Mouse (Mus musculus) 3134 (cell line): ENCODE measurements around the gene Zmynd15.
"Not testable (repeated sequence)": the region's sequence is repeated elsewhere in the genome, so short reads cannot be mapped to it uniquely, and the experiment has no call there.

Experiments
- DNase-seq: peaks from one replicate; pipeline ENCODE4 v3.0.0-alpha.2; 2011; ENCODE audit warnings: low spot score; ENCODE audit not compliant: insufficient read length; ENCODE audit errors: extremely low read depth

The Zmynd15 gene

GRCm38 (mm10) chr11:70446756-70447155, 12.5 kb upstream of the Zmynd15 start:
- no peak for DNase-seq

- no peak for DNase-seq
These were observed 11.9 kb upstream of the Zmynd15 start for GRCm38 (mm10) chr11:70447373-70447772.

- no peak for DNase-seq
These were observed 8.3 kb upstream of the Zmynd15 start for GRCm38 (mm10) chr11:70450926-70451325.

DNA sequence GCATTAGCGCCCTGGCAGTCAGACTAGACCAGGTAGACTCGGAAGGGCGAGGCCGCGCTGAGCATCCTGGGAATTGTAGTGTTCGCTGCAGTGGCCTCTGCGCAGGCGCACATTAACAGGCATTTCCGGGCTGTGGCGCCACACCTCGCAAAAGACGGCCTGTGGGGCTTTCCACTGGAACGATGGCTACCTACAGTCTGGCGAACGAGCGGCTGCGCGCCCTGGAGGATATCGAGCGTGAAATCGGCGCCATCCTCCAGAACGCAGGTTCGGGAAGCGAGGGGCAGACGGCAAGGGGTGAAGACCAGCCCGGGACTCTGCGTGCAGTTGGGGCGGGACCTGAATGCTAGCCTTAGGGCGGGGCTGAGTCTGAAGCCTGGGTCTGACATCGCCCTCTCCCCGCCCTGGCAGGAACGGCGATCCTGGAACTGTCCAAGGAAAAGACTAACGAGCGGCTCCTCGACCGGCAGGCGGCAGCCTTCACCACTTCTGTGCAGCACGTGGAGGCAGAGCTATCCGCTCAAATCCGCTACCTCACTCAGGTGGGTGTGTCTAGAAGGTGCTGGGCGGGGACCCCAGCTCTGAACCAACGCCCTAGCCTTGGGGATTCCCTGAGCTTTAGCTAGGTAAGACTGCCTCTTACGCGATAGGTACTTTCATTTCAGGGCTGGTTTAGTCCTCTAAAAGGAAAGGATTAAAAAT, 7.3 kb upstream of the Zmynd15 start, which contains the start of gene Med11:
Med11 (plus strand) TSS at position 123 of the 702 bp plus-strand sequence.
- peak; percentile 98 for DNase-seq

DNA sequence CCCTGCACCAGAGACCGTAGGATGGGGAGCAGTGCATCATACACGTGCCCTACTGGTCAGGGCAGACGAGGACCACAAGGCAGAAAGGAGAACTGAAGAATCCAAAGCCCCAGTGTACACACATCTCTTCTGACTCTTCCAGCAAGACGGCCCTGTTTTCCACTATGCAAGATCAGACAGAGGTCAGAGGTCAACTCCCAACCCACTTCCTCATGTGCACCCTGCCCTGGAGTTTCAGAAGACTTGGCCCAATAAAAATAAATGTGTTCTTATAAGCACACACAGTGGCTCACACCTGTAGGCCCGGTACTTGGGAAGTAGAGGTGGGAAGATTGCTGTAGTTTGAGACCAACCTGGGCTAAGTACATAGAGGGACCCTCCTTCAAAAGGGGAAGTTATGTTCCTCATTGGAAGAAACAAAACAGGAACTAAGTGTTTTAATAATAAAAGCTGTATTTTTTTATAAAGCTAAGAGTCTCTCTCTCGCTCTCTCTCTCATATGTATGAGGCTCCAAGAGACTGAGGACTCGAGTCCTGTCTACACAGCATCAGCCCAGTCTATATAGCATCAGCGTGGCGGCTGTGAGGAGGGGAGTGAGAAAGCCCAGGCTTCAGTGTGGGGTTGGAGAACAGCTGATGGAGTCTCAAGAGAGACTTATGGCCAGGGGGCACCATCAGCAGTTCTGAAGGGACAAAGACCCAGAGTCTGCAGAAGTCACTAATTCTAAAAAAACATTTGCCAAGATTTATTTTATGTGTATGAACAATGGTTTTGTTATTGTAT, 5.8 kb upstream of the Zmynd15 start:
- no peak for DNase-seq

DNA sequence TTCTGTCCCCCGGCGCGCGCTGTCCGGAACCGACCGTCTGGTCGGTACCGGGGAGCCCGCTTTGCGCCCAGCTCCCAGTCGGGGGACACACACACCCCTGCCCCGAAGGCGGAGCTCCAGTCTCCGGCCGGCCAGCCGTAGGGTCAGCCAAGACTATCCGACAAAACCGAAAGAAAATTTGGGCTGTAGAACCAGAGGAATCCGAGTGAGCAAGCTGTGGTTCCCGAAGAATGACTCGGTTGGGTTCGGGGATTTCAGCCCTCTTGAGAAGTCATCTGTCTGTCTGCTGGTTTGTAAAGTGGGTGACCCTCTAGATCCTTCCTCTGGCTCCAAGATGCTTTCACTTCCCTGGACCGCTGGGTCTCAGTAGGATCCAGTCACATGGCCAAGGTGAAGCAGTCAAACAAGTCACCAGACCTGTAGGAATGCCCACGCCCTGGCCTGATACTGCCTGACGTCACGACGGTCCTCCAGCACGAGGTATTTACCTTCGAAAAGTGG, 418 bp downstream of the Zmynd15 start, which contains the start of gene Cxcl16:
Cxcl16 (minus strand) TSS at position 384 of the 501 bp plus-strand sequence.
- no peak for DNase-seq

DNA sequence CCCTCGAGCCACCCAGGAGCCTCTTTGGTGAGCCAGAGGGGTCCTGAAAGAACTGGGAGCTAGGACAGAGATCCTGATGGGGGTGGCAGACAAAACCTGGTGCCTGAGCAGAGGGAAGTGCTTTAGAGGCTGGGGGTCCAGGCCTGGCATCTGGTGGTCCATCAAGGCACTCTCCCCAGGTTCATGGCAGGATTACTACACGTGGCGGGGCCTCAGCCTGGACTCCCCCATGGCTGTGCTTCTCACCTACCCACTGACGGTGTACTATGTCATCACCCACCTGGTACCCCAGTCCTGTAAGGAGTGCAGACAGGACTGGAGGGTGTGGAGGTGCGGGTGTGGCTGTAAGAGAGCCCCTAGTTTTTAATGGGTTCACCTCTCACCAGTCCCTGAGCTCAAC, 4.7 kb downstream of the Zmynd15 start:
- DNase-seq: no peak

DNA sequence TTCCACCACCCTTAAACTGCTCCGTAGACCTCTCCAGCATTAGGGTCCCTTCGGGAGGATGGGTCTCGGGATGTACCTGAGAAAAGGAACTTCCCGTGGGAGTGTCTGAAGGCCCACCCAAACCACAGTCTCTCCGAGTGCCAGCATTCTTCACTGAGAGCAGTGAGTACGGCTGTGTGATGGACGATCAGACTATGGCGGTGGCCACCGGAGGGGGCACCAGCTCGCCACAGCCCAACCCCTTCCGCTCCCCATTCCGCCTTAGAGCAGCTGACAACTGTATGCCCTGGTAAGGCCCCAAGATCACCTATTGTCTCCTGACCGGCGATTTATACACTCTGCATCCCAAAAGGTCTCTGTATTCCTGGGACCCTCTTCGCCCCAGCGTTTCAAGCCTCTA, 6.0 kb downstream of the Zmynd15 start:
- no peak for DNase-seq

GRCm38 (mm10) chr11:70465824-70466223, 6.6 kb downstream of the Zmynd15 start:
- no peak for DNase-seq

DNA sequence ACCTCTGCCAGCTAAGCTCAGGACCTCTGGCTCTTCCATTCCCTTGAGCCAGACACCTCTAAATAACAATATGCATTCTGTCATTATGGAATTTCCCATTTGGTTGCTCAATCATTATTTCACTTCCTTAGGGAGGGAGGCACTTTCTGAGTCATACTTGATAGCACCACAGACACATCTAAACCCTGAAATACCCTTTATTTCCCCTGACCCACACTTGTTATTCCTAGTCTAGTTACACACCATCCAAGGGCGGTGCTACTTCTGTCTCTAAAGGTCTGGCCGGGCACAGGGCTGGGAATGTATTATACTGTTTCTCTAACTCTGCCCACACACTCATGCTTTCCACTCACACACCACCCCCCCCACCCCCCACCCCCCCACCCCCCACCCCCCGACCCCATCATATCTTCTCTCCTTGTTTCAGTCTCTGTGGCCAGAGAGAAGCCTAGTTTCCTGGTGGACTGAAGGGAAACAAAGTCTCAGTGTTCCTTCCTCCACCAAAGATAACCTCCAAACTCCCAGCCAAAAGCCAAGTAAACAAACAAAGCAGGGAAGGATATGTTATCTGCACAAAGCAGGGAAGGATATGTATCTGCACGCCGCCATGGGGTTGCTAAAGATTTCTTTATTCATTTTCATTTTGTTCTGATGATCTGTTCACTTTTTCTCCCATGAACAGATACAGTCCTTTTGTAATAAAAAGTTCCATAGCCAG, 8.8 kb downstream of the Zmynd15 start:
- no peak for DNase-seq

GRCm38 (mm10) chr11:70469764-70470163, 10.5 kb downstream of the Zmynd15 start:
- no peak for DNase-seq

DNA sequence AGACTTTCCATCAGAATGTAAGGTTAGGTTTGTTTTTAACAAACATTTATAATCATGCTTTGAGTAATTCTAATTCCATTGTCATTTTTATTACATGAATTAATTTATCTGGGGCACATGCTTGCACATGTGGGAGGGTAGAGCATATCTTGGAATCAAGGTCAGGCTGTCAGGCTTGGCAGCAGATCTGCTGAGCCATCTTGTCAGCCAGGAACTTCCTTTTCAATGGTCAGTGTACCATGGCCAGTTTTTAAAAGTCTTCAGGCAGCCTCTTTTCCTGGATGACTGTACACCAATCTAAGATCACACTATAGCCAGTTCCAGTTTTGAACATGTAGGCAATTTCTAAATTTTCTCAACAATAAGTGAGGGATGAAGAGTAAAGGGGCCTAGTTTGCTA, 13.5 kb downstream of the Zmynd15 start:
- DNase-seq: no peak

DNA sequence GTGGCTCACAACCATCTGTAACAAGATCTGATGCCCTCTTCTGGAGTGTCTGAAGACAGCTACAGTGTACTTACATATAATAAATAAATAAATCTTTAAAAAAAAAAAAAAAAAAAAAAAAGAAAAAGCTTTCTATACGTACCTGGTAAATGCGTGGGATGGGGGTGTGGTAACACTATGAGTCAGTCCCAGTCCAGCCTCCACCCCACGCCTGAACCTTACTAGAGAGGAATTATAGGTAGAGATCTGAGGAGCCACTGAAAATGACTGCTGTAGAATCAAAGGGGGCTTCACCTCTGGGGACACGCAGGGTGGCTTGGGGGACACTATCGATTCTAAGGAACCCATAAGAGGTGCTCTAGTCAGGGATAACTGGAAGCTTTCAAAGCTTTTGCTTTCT, 14.1 kb downstream of the Zmynd15 start:
- DNase-seq: not testable (repeated sequence)

- DNase-seq: no peak
These were observed 15.8 kb downstream of the Zmynd15 start for GRCm38 (mm10) chr11:70474872-70475534.

DNA sequence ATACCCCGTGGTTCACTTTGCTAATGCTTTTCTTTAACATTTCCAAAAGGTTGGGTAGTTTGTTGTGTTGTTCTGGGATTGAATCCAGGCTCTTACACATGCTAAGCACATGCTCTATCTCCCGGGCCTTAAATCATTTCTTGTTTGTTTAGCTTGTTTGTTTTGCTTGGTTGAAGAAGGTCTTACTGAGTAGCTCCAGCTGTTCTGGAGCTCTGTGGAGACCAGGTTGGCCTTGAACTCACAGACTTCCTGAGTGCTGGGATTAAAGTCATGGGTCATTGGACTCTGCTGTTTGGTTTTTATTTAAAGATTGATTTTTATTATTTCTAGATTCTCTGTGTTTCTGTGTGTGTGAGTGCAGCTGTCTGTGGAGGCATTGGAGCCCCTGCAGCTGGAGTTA, 26.3 kb downstream of the Zmynd15 start:
- no peak for DNase-seq

GRCm38 (mm10) chr11:70487816-70488215, 28.6 kb downstream of the Zmynd15 start:
- no peak for DNase-seq

DNA sequence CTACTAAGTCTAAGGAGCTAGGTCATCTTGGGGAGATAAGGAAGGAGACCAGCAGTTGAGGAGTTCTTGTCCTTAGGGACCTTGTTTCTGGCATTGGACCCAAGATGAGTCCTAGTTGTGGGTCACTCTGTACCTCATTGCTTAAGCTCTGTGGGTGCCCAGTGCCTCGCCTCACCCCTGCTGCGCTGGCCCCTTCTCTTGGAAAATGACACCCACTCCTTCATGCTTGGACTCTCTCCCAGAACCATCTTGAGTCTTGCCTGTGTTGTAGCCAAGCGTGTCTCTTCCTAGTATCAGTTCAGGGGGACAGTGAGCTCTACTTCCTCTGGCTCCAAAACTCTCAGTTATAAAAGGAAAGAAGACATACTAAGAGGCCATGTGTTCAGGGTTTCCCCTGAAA, 29.9 kb downstream of the Zmynd15 start:
- DNase-seq: no peak

DNA sequence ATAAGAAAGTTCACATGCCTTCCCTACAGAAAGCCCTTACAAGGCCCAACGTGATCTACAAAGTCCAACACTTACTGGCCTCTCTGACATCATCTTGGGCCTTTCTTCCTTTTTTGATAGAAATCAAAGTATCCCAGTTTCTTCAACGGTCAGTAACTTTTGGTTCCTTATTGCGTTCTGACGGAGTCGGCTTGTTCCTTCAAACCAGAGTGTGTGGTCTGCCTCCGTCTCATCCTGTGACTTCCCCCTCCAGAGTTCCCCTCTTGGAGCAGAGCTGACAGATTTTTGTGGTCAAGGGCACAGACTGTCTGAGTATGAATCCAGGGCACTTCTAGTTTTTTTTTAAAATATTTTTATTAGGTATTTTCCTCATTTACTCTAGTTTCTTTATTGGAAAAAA, 30.5 kb downstream of the Zmynd15 start:
- DNase-seq: no peak

DNA sequence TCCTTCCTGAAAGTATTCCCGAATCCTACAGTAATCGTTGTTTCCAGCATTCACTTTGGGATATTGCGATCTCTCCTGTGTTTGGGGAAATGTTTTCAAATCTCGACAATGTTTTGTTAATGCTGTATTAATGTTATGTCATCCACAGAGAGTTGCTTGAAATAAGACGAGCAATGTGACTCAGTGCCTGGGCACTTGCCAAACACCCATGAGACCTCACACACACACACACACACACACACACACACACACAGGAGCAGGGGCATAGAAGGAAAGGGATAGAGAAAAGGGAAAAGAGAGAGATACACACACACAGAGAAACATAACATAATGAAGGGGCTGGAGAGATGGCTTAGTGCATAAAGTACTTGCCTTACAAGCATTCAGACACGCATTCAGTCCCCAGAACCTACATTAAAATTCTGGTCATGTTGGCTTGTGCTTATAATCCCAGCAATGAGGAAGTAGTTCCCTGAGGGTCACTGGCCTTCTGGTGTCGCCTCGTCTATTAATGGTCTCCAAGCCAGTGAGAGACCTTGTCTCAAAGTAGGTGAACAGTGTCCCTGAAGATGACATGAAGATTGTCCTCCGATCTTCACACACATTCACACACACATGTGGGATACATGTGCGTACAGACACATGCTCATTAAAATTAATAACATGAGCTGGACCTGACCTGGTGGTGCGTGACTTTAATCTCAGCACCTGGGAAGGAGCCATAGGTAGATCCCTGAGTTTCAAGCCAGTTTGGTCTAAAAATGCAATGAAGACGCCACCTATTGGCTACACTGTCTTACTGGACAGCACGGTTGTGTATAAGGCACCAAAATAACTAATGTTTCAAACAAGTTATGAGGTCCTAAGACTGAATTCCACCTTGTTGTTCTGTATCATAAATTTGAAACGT, 40.6 kb downstream of the Zmynd15 start:
- no peak for DNase-seq

DNA sequence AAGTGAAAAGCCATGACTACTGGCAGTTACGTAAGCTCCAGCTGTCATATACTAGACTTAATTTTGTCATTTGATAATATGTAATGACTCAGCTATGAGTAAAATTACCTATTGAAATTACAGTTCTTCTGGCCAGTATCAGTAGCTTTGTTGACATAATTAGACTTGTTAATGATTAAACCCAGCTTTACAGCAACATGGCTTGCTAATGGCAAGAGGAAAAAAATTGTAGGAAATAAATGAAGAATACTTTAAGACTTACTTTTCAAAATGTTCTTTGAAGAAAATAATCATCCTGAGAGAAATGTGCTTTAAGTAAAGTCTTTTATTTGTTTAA, 41.2 kb downstream of the Zmynd15 start:
- no peak for DNase-seq
